Mouse (Mus musculus): ENCODE measurements around the gene Tmco1.

DNA sequence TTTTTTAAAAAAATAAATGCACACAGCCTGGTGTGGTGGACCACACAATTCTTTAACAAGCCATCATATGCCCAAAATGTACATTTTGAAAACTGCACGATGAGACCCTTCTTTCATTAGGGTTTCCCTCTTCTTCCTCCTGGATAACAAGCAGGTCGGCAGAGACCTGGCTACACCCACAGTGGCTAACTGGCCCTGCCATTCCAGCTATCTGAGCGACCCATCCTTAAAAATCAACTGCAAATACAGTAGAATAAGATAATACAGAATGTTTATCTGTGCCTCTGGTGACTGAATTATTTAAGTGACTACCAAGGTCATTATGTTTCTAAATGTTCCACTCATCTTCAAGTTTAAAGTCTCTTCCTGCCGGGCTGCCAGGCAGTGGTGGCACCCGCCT, 25.4 kb upstream of the Tmco1 start:
- TF ChIP-seq CTCF (IDR thresholded peaks at IDR 0.05; ENCODE audit: insufficient read depth, low read length) = no peak
- no peak for TF ChIP-seq POLR2A (IDR thresholded peaks at IDR 0.05; ENCODE audit: borderline replicate concordance, extremely low read depth, low read depth, low read length)
